ENCODE assay signal across 14 mouse cellular contexts in the genomic region with DNA sequence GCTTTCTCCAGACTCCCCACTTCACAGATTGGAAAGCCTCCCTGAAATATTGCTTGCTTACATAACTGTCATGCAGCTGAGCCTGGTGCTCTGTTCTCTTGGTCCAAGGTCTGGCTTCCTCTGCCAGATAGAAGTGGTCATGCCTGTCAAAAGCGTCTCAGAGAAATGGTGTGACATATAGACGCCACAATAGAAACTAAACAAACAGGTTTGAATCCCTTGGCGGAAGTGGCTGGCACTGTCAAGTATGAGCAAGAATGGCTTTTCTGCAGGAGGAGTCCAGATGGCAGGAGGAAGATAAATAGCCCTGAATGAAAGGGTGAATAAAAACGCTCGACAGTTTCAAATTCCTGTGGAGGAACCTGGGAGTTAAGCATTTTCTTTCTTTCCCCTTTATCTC.
A peak's percentile ranks its signal among the peaks of the same experiment; 100 is the strongest.
DNase-seq lines count a peak whose midpoint lies in the region; ATAC-seq lines count a peak whose summit lies in the region.
"Had no signal": no experiment of that assay in that cellular context is flagged by ENCODE, and none has a peak within 500 bp of the region (broad histone marks: within the 10 kb centered on the region; RNA-seq: fewer than 3 reads in every experiment).

No protein-coding gene starts in this region.

- H3K9me3 ChIP-seq in kidney, embryonic 14.5 days (ENCODE audit: control insufficient read depth, low read length): no peaks in the 10 kb centered on the region
- H3K9me3 ChIP-seq: embryonic facial prominence, embryonic 15.5 days; limb, embryonic 10.5 days; liver, embryonic 13.5 days had no signal

- H3K9ac ChIP-seq in kidney, embryonic 14.5 days (ENCODE audit: low read depth, low read length): no peak overlapping the region
- H3K9ac ChIP-seq: embryonic facial prominence, embryonic 15.5 days; liver, embryonic 13.5 days had no signal

- H3K27me3 ChIP-seq in kidney, embryonic 14.5 days (ENCODE audit: control insufficient read depth, insufficient read depth, low read length): no peaks in the 10 kb centered on the region
- H3K27me3 ChIP-seq: embryonic facial prominence, embryonic 15.5 days; liver, embryonic 13.5 days had no signal

- H3K27ac ChIP-seq in kidney, embryonic 14.5 days (ENCODE audit: low read depth, low read length): no peak overlapping the region
- H3K27ac ChIP-seq: embryonic facial prominence, embryonic 15.5 days; limb, embryonic 10.5 days; liver, embryonic 13.5 days had no signal

- H3K4me3 ChIP-seq in kidney, embryonic 14.5 days (ENCODE audit: low read length): no peak overlapping the region
- H3K4me3 ChIP-seq: embryonic facial prominence, embryonic 15.5 days; limb, embryonic 10.5 days; liver, embryonic 13.5 days had no signal

- H3K36me3 ChIP-seq in kidney, embryonic 14.5 days (ENCODE audit: control insufficient read depth, insufficient read depth, low read length): no peaks in the 10 kb centered on the region
- H3K36me3 ChIP-seq: embryonic facial prominence, embryonic 15.5 days; limb, embryonic 10.5 days; liver, embryonic 13.5 days had no signal

- intact Hi-C loops in heart, postnatal 36 days (cut with DNase I): no loop called here

- 17% methylated on average over 5 of the region's 5 CpGs for WGBS in kidney, embryonic 14.5 days

- no peak for DNase-seq in cerebellum, postnatal 4 days (ENCODE audit: low spot score in 2 of 2)
- DNase-seq in kidney, adult 11 months: no peak
- peak; percentile 49 to 52 for DNase-seq in cerebellum, adult 18-20 months
- DNase-seq in embryo, embryonic 10.5 days (ENCODE audit: low spot score): peak; percentile 32
- DNase-seq in heart, postnatal 36 days: no peak
- DNase-seq in testis, postnatal 14 days (ENCODE audit: low spot score): no peak
- DNase-seq: heart, adult 18-20 months; kidney, postnatal 25 days; liver, embryonic 13.5 days had no signal

- peak; percentile 85 for ATAC-seq in cerebellum, adult (ENCODE audit: insufficient number of reproducible peaks, low FRiP score, low TSS enrichment)
- ATAC-seq in kidney, embryonic 14.5 days (ENCODE audit: low FRiP score, low TSS enrichment): peak; percentile 24; the same call in 1 of the 2 replicates
- ATAC-seq: lung, postnatal 0 days had no signal

- H3K4me1 ChIP-seq in kidney, embryonic 14.5 days (ENCODE audit: control insufficient read depth, insufficient read depth, low read length): no peaks in the 10 kb centered on the region
- H3K4me1 ChIP-seq: embryonic facial prominence, embryonic 15.5 days; limb, embryonic 10.5 days; liver, embryonic 13.5 days had no signal

- no peak overlapping the region for H3K4me2 ChIP-seq in kidney, embryonic 14.5 days (replicated peaks; ENCODE audit: low read depth, low read length)
- H3K4me2 ChIP-seq: embryonic facial prominence, embryonic 15.5 days; liver, embryonic 13.5 days had no signal

Comparison
In these comparisons a context has a peak if more than half of its experiments do, and no peak if none do; other contexts are left out.
1. DNase-seq: peak in cerebellum, adult 18-20 months (2 of 2) and embryo, embryonic 10.5 days (single experiment); none in cerebellum, postnatal 4 days (0 of 2), kidney, adult 11 months (single experiment), heart, postnatal 36 days (0 of 2) and testis, postnatal 14 days (single experiment).